Mouse (Mus musculus) hindbrain, embryonic 11.5 days (tissue): ENCODE data around the gene Zfp174. TPM values are rescaled to one million over a fixed set of nuclear protein-coding genes. Genes with fewer than 3 reads are reported as not detected.

Experiments
- ATAC-seq: fragments of 200-750 bp; cut with Nextera tagmentation; 2 replicates; pipeline ENCODE4 v1.8.0; 2017; ENCODE audit warnings: mild to moderate bottlenecking, moderate TSS enrichment, moderate library complexity; ENCODE audit not compliant: low FRiP score
- DNase-seq: peaks from one replicate; pipeline ENCODE4 v3.0.0-alpha.2; 2015; ENCODE audit warnings: low spot score
- H3K27ac ChIP-seq: fragments of 300-500 bp; sonication (generic); 2 replicates; pipeline ENCODE4 v1.5.1; 2014; ENCODE audit warnings: mild to moderate bottlenecking, low read depth, low read length
- H3K27me3 ChIP-seq: fragments of 300-500 bp; sonication (generic); 2 replicates; pipeline ENCODE4 v1.6.1; 2014; ENCODE audit warnings: mild to moderate bottlenecking, low read length, moderate library complexity, mixed read lengths; ENCODE audit not compliant: control insufficient read depth, insufficient read depth
- H3K36me3 ChIP-seq: fragments of 300-500 bp; sonication (generic); 2 replicates; pipeline ENCODE4 v1.6.1; 2014; ENCODE audit warnings: mild to moderate bottlenecking, low read length, moderate library complexity, mixed read lengths; ENCODE audit not compliant: control insufficient read depth, insufficient read depth
- H3K4me1 ChIP-seq: fragments of 300-500 bp; sonication (generic); replicated peaks from 2 replicates; pipeline ENCODE4 v1.6.1; 2014; ENCODE audit warnings: low read length, mixed read lengths; ENCODE audit not compliant: control insufficient read depth, insufficient read depth
- H3K4me2 ChIP-seq: fragments of 300-500 bp; sonication (generic); replicated peaks from 2 replicates; pipeline ENCODE4 v1.6.1; 2014; ENCODE audit warnings: mild to moderate bottlenecking, low read depth, low read length
- H3K4me3 ChIP-seq: fragments of 300-500 bp; sonication (generic); 2 replicates; pipeline ENCODE4 v1.5.1; 2014; ENCODE audit warnings: low read depth, low read length
- H3K9ac ChIP-seq: fragments of 300-500 bp; sonication (generic); 2 replicates; pipeline ENCODE4 v1.6.1; 2014; ENCODE audit warnings: low read depth, low read length
- H3K9me3 ChIP-seq: fragments of 300-500 bp; sonication (generic); 2 replicates; pipeline ENCODE4 v1.6.1; 2016; ENCODE audit warnings: low read length; ENCODE audit not compliant: control insufficient read depth
- WGBS: fragments of 180-500 bp; shearing (Covaris S2); extraction: QIAGEN DNeasy Blood & Tissue Kit; methylation state at CpG from one replicate; pipeline ENCODE4 v1.1.7; 2014; 5-methylcytosine and 5-hydroxymethylcytosine counted together
- polyA plus RNA-seq: library from polyadenylated mRNA; unstranded; fragments of >200 nt; fragmentation: Nextera tagmentation; extraction: Ambion mirVana; gene quantifications from 2 replicates; pipeline ENCODE4 v1.2.1, GENCODE M21; 2014

Gene Zfp174
- polyA plus RNA-seq, 1 experiment from 2014 or later = 1.0 TPM

- no peaks in the 10 kb centered on the region for H3K4me1 ChIP-seq
- DNase-seq (no peak), ATAC-seq (no peak)
- no peak overlapping the region for H3K27ac ChIP-seq
- H3K4me2 ChIP-seq = no peak overlapping the region
- no peaks in the 10 kb centered on the region for H3K9me3 ChIP-seq
- WGBS = 78% methylated on average over 1 of the region's 1 CpGs
- H3K9ac ChIP-seq = no peak overlapping the region
- no peaks in the 10 kb centered on the region for H3K27me3 ChIP-seq
- no peaks in the 10 kb centered on the region for H3K36me3 ChIP-seq
- H3K4me3 ChIP-seq = no peak overlapping the region
Observed at GRCm38 (mm10) chr16:3855776-3856175, 8.7 kb downstream of the Zfp174 start.

GRCm38 (mm10) chr16:3859254-3859653 lies 12.2 kb downstream of the Zfp174 start:
- H3K9me3 ChIP-seq = no peaks in the 10 kb centered on the region
- no peak overlapping the region for H3K4me3 ChIP-seq
- WGBS = 92% methylated on average over 4 of the region's 4 CpGs
- no peak overlapping the region for H3K4me2 ChIP-seq
- H3K9ac ChIP-seq = no peak overlapping the region
- no peak overlapping the region for H3K27ac ChIP-seq
- DNase-seq (no peak), ATAC-seq (no peak)
- H3K27me3 ChIP-seq = no peaks in the 10 kb centered on the region
- H3K36me3 ChIP-seq = no peaks in the 10 kb centered on the region
- H3K4me1 ChIP-seq = no peaks in the 10 kb centered on the region

GRCm38 (mm10) chr16:3871815-3872214 lies 24.7 kb downstream of the Zfp174 start:
- no peaks in the 10 kb centered on the region for H3K36me3 ChIP-seq
- 1% methylated on average over 16 of the region's 16 CpGs for WGBS
- no peaks in the 10 kb centered on the region; the same call in 1 of the 2 replicates for H3K4me1 ChIP-seq
- ATAC-seq (no peak; the same call in 1 of the 2 replicates), DNase-seq (no peak)
- no peaks in the 10 kb centered on the region for H3K9me3 ChIP-seq
- peak overlapping the region; percentile 51 for H3K4me3 ChIP-seq
- peak overlapping the region; percentile 81 for H3K4me2 ChIP-seq
- peak overlapping the region; percentile 64 for H3K9ac ChIP-seq
- no peaks in the 10 kb centered on the region for H3K27me3 ChIP-seq
- 0 out of 2 replicates have a peak overlapping the region, but pooled peaks have one; percentile 6 for H3K27ac ChIP-seq

GRCm38 (mm10) chr16:3872216-3873047 lies 25.4 kb downstream of the Zfp174 start, which contains the start of gene Naa60:
Gene Naa60 (plus strand): TSS chr16:3872375.
- WGBS = 4% methylated on average over 47 of the region's 47 CpGs
- no peaks in the 10 kb centered on the region for H3K27me3 ChIP-seq
- H3K9ac ChIP-seq = peak within 1 kb of the TSS; percentile 64
- H3K4me3 ChIP-seq = peak within 1 kb of the TSS; percentile 51
- no peaks in the 10 kb centered on the region for H3K9me3 ChIP-seq
- H3K27ac ChIP-seq = 0 out of 2 replicates have a peak within 1 kb of the TSS, but pooled peaks have one; percentile 6
- no peaks in the 10 kb centered on the region for H3K36me3 ChIP-seq
- H3K4me1 ChIP-seq = no peaks in the 10 kb centered on the region; the same call in 1 of the 2 replicates
- peak; percentile 99 for ATAC-seq
- peak; percentile 90 for DNase-seq
- H3K4me2 ChIP-seq = peak within 1 kb of the TSS; percentile 81

- H3K4me3 ChIP-seq = no peak overlapping the region
- no peak overlapping the region for H3K4me2 ChIP-seq
- no peak overlapping the region for H3K27ac ChIP-seq
- no peaks in the 10 kb centered on the region for H3K9me3 ChIP-seq
- no peaks in the 10 kb centered on the region; the same call in 1 of the 2 replicates for H3K4me1 ChIP-seq
- no peak for ATAC-seq
- 94% methylated on average over 4 of the region's 4 CpGs for WGBS
- DNase-seq = no peak
- no peaks in the 10 kb centered on the region for H3K36me3 ChIP-seq
- no peak overlapping the region for H3K9ac ChIP-seq
- no peaks in the 10 kb centered on the region for H3K27me3 ChIP-seq
Observed at GRCm38 (mm10) chr16:3876346-3876745, 29.3 kb downstream of the Zfp174 start.

GRCm38 (mm10) chr16:3884201-3885064 lies 37.4 kb downstream of the Zfp174 start, which contains the start of the genes Zfp597 and Gm20695:
Gene Zfp597 (minus strand): TSS chr16:3884561.
Gene Gm20695 (plus strand): TSS chr16:3884648.
- H3K4me3 ChIP-seq = peak within 1 kb of the TSS; percentile 83
- H3K9me3 ChIP-seq = no peaks in the 10 kb centered on the region
- peaks cover 6% of the 10 kb centered on the region; the same call in 1 of the 2 replicates for H3K4me1 ChIP-seq
- under 1% methylated on average over 86 of the region's 88 CpGs for WGBS
- peak; percentile 99 for ATAC-seq
- no peaks in the 10 kb centered on the region for H3K27me3 ChIP-seq
- H3K9ac ChIP-seq = peak within 1 kb of the TSS; percentile 87
- no peaks in the 10 kb centered on the region for H3K36me3 ChIP-seq
- peak; percentile 95 for DNase-seq
- H3K4me2 ChIP-seq = peak within 1 kb of the TSS; percentile 78
- H3K27ac ChIP-seq = peak within 1 kb of the TSS; percentile 91

- 6% methylated on average over 10 of the region's 10 CpGs for WGBS
- peaks cover 6% of the 10 kb centered on the region; the same call in 1 of the 2 replicates for H3K4me1 ChIP-seq
- peak overlapping the region; percentile 91; the same call in 1 of the 2 replicates for H3K27ac ChIP-seq
- peak overlapping the region; percentile 83 for H3K4me3 ChIP-seq
- H3K27me3 ChIP-seq = no peaks in the 10 kb centered on the region
- peak; percentile 30; the same call in 1 of the 2 replicates for ATAC-seq
- no peaks in the 10 kb centered on the region for H3K9me3 ChIP-seq
- peak overlapping the region; percentile 78 for H3K4me2 ChIP-seq
- H3K9ac ChIP-seq = peak overlapping the region; percentile 87
- H3K36me3 ChIP-seq = no peaks in the 10 kb centered on the region
- DNase-seq = no peak
Observed at GRCm38 (mm10) chr16:3885065-3885670, 38.1 kb downstream of the Zfp174 start.

GRCm38 (mm10) chr16:3891621-3892295 lies 44.7 kb downstream of the Zfp174 start:
- H3K4me1 ChIP-seq = no peaks in the 10 kb centered on the region
- ATAC-seq = no peak
- 95% methylated on average over 14 of the region's 14 CpGs for WGBS
- DNase-seq = no peak
- H3K27me3 ChIP-seq = no peaks in the 10 kb centered on the region
- H3K36me3 ChIP-seq = no peaks in the 10 kb centered on the region
- H3K4me3 ChIP-seq = no peak overlapping the region
- H3K9me3 ChIP-seq = no peaks in the 10 kb centered on the region
- no peak overlapping the region for H3K27ac ChIP-seq
- H3K9ac ChIP-seq = no peak overlapping the region
- H3K4me2 ChIP-seq = no peak overlapping the region
